Mouse (Mus musculus) kidney, postnatal 14 days (tissue): ENCODE results near the gene Psmc2.
A peak's percentile ranks its signal among the peaks of the same experiment; 100 is the strongest.

ENCODE experiments used
- DNase-seq: peaks from one replicate; pipeline ENCODE4 v3.0.0; 2022; ENCODE audit warnings: mixed read lengths

The Psmc2 gene

GRCm38 (mm10) chr5:21785053-21785452 lies at the start of gene Psmc2, which contains the start of gene Dnajc2:
Gene Psmc2 (plus strand): TSS chr5:21785283.
Gene Dnajc2 (minus strand): TSS chr5:21785251.
- DNase-seq: peak; percentile 94

GRCm38 (mm10) chr5:21735584-21735983 lies 49.5 kb upstream of the Psmc2 start:
- peak; percentile 74 for DNase-seq

GRCm38 (mm10) chr5:21736046-21736445 lies 49.0 kb upstream of the Psmc2 start:
- DNase-seq: no peak

- peak; percentile 91 for DNase-seq
These were observed 48.0 kb upstream of the Psmc2 start, which contains the start of gene Pmpcb for GRCm38 (mm10) chr5:21736956-21737585. Gene Pmpcb (plus strand): TSS chr5:21737141.

GRCm38 (mm10) chr5:21737620-21738019 lies 47.5 kb upstream of the Psmc2 start:
- DNase-seq: no peak

- peak; percentile 71 for DNase-seq
These were observed 46.0 kb upstream of the Psmc2 start for GRCm38 (mm10) chr5:21739120-21739519.

GRCm38 (mm10) chr5:21739881-21740280 lies 45.2 kb upstream of the Psmc2 start:
- no peak for DNase-seq

- no peak for DNase-seq
These were observed 41.5 kb upstream of the Psmc2 start for GRCm38 (mm10) chr5:21743606-21744005.

GRCm38 (mm10) chr5:21744651-21745050 lies 40.4 kb upstream of the Psmc2 start:
- no peak for DNase-seq

GRCm38 (mm10) chr5:21745966-21746365 lies 39.1 kb upstream of the Psmc2 start:
- no peak for DNase-seq

GRCm38 (mm10) chr5:21768506-21768905 lies 16.6 kb upstream of the Psmc2 start:
- no peak for DNase-seq

- DNase-seq: no peak
These were observed 15.2 kb upstream of the Psmc2 start for GRCm38 (mm10) chr5:21769841-21770240.

GRCm38 (mm10) chr5:21776491-21776890 lies 8.6 kb upstream of the Psmc2 start:
- DNase-seq: no peak

- DNase-seq: peak; percentile 21
These were observed 676 bp upstream of the Psmc2 start for GRCm38 (mm10) chr5:21784161-21785052.

GRCm38 (mm10) chr5:21785776-21786175 lies 693 bp downstream of the Psmc2 start:
- DNase-seq: no peak

- peak; percentile 93 for DNase-seq
These were observed 1.4 kb downstream of the Psmc2 start for GRCm38 (mm10) chr5:21786258-21787185.

- no peak for DNase-seq
These were observed 2.4 kb downstream of the Psmc2 start for GRCm38 (mm10) chr5:21787186-21788105.

GRCm38 (mm10) chr5:21789061-21789460 lies 4.0 kb downstream of the Psmc2 start:
- DNase-seq: no peak

GRCm38 (mm10) chr5:21792166-21792565 lies 7.1 kb downstream of the Psmc2 start:
- no peak for DNase-seq

GRCm38 (mm10) chr5:21802907-21803306 lies 17.8 kb downstream of the Psmc2 start:
- no peak for DNase-seq

GRCm38 (mm10) chr5:21803691-21804188 lies 18.7 kb downstream of the Psmc2 start:
- DNase-seq: no peak
